Mouse (Mus musculus) liver, postnatal 0 days (tissue): ENCODE data around the gene Elmod2. TPM values are rescaled to one million over a fixed set of nuclear protein-coding genes. Genes with fewer than 3 reads are reported as not detected.
A peak's percentile ranks its signal among the peaks of the same experiment; 100 is the strongest.

ENCODE experiments used
- ATAC-seq: fragments of 200-750 bp; cut with Nextera tagmentation; 2 replicates; pipeline ENCODE4 v1.8.0; 2017; ENCODE audit warnings: mild to moderate bottlenecking, moderate library complexity
- DNase-seq: peaks from one replicate; pipeline ENCODE4 v3.0.0-alpha.2; 2016
- H3K27ac ChIP-seq: fragments of 300-500 bp; sonication (generic); 2 replicates; pipeline ENCODE4 v1.5.1; 2014; ENCODE audit warnings: antibody characterized with exemption, moderate library complexity, mild to moderate bottlenecking, low read depth
- H3K27me3 ChIP-seq: fragments of 300-500 bp; sonication (generic); 2 replicates; pipeline ENCODE4 v1.6.1; 2014; ENCODE audit warnings: low read length, control low read depth, mixed read lengths; ENCODE audit not compliant: insufficient read depth
- H3K36me3 ChIP-seq: fragments of 300-500 bp; sonication (generic); replicated peaks from 2 replicates; pipeline ENCODE4 v1.6.1; 2014; ENCODE audit warnings: mild to moderate bottlenecking, control low read depth, low read length, moderate library complexity, mixed read lengths; ENCODE audit not compliant: insufficient read depth
- H3K4me1 ChIP-seq: fragments of 300-500 bp; sonication (generic); 2 replicates; pipeline ENCODE4 v1.6.1; 2014; ENCODE audit warnings: antibody characterized with exemption, mild to moderate bottlenecking, control low read depth; ENCODE audit not compliant: insufficient read depth
- H3K4me2 ChIP-seq: fragments of 300-500 bp; sonication (generic); 2 replicates; pipeline ENCODE4 v1.6.1; 2014; ENCODE audit warnings: low read depth, mild to moderate bottlenecking, low read length, moderate library complexity, mixed read lengths
- H3K4me3 ChIP-seq: fragments of 300-500 bp; sonication (generic); 2 replicates; pipeline ENCODE4 v1.5.1; 2014; ENCODE audit warnings: low read depth, low read length
- H3K9ac ChIP-seq: fragments of 300-500 bp; sonication (generic); replicated peaks from 2 replicates; pipeline ENCODE4 v1.6.1; 2014; ENCODE audit warnings: mild to moderate bottlenecking, moderate library complexity
- H3K9me3 ChIP-seq: fragments of 300-500 bp; sonication (generic); 2 replicates; pipeline ENCODE4 v1.6.1; 2016; ENCODE audit warnings: mild to moderate bottlenecking, control low read depth, low read length, mixed read lengths
- CTCF ChIP-seq: sonication (generic); IDR thresholded peaks from 2 replicates; pipeline ENCODE4 v1.5.1; 2016; ENCODE audit warnings: antibody characterized with exemption, low read depth
- EP300 ChIP-seq: IDR thresholded peaks from 2 replicates; pipeline ENCODE4 v1.6.1; 2016; ENCODE audit warnings: antibody characterized with exemption, low read depth, mild to moderate bottlenecking
- WGBS: fragments of 180-500 bp; shearing (Covaris S2); extraction: QIAGEN DNeasy Blood & Tissue Kit; methylation state at CpG from one replicate; pipeline ENCODE4 v1.1.7; 2014; ENCODE audit not compliant: insufficient replicate concordance; 5-methylcytosine and 5-hydroxymethylcytosine counted together
- polyA plus RNA-seq: library from polyadenylated mRNA; unstranded; fragments of >200 nt; fragmentation: Nextera tagmentation; extraction: Ambion mirVana; gene quantifications from 2 replicates; pipeline ENCODE4 v1.2.1, GENCODE M21; 2015

The Elmod2 gene
- polyA plus RNA-seq, 1 experiment from 2014 or later = 4.0 TPM

DNA sequence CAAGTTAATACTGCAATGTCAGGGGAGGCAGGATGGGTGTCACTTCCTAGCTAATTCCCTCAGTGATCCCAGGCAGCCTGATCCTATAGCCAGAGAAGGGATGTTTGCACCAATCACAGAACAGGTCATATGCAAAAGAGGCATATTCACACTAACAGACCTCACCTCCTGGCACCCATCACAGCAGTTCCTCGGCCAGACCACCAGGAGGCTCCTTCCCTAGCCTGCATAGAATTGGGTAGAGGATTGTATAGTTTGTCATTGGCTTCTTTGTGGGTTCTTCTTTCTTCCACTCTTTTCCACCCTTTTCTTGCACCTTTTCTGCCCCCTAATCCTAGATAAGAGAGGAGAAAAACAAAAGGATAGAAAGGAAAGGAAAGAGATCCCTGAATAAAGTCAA lies 32.2 kb downstream of the Elmod2 start:
- Histone ChIP-seq H3K4me3 (no peak overlapping the region), H3K4me2 (no peak overlapping the region), H3K9ac (no peak overlapping the region), H3K27me3 (no peaks in the 10 kb centered on the region), H3K4me1 (no peaks in the 10 kb centered on the region), H3K9me3 (no peaks in the 10 kb centered on the region), H3K36me3 (no peaks in the 10 kb centered on the region), H3K27ac (no peak overlapping the region)
- TF ChIP-seq CTCF = peak; percentile 65
- no peak for TF ChIP-seq EP300
- WGBS = 52% methylated on average over 1 of the region's 1 CpGs
- no peak for DNase-seq
- no peak for ATAC-seq

DNA sequence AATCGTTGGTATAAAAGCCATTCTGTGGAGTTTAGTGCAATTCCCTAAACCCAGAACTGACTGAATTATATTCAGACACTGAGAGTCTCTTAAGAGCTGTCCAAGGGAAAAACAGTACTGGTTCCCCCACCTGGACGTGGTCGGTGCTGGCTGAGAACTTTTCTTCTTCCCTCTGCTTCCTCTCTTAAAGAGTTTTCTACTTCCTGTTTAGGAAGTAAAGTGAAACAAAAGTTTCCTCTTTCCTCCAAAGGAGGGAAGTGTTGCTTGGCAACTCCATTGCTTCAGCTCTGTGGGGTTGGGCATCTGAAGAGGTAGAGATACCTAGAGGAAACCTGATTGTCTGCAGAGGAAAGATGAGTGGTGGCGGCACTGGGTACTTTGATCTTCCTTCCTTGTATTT lies 34.9 kb downstream of the Elmod2 start:
- Histone ChIP-seq H3K9me3 (no peaks in the 10 kb centered on the region), H3K9ac (no peak overlapping the region), H3K4me1 (no peaks in the 10 kb centered on the region), H3K27ac (no peak overlapping the region), H3K4me2 (no peak overlapping the region), H3K4me3 (no peak overlapping the region), H3K36me3 (no peaks in the 10 kb centered on the region), H3K27me3 (no peaks in the 10 kb centered on the region)
- ATAC-seq (no peak), DNase-seq (no peak)
- WGBS = 49% methylated on average over 4 of the region's 4 CpGs
- TF ChIP-seq CTCF = no peak
- TF ChIP-seq EP300 = no peak

DNA sequence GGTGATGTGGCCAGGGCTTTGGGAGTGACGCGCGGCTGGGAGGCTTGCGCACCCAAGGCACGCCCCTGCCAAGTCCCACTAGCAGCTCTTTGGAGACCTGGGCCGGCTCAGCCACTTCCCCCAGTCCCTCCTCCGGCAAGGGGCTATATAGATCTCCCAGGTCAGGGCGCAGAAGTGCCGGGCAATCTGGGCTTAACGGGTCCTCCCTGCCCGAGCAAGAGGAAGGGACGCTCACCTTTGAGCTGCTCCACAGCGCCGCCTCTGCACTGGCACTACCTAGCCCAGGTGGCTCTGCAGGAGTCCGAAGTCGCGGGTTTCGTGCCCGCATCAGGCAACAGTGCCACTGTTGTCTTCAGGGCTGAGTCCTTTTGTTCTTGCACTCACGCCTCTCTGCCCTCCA lies 42.1 kb downstream of the Elmod2 start, which contains the start of gene Ucp1:
TSS of gene Ucp1 (plus strand) at position 177 of the 400 bp plus-strand sequence.
- Histone ChIP-seq H3K4me3 (no peak within 1 kb of the TSS), H3K27ac (no peak within 1 kb of the TSS), H3K9me3 (no peaks in the 10 kb centered on the region), H3K36me3 (no peaks in the 10 kb centered on the region), H3K9ac (no peak within 1 kb of the TSS), H3K4me1 (no peaks in the 10 kb centered on the region), H3K4me2 (no peak within 1 kb of the TSS), H3K27me3 (peaks cover 19% of the 10 kb centered on the region)
- no peak for DNase-seq
- no peak for ATAC-seq
- 5% methylated on average over 20 of the region's 20 CpGs for WGBS
- TF ChIP-seq EP300 (no peak), CTCF (no peak)

DNA sequence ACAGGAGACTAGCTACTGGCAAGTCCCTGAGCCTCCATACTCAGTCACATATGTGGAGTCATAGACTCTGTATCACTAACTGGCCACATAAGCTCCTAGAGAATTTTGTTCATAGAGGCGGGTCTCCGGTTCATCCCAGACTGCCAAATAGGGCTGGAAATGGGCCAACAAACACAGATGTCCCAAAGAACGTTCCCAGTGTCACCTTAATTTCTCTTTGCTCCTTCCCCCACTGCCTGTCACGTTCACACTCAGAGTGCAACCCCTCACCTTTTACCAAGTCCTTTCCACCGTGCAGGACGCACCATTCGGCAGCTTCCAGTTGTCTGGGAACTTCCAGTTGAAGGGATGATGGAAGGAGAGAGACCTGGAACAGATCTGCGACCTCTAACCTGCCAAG lies 46.9 kb downstream of the Elmod2 start:
- 74% methylated on average over 8 of the region's 8 CpGs for WGBS

DNA sequence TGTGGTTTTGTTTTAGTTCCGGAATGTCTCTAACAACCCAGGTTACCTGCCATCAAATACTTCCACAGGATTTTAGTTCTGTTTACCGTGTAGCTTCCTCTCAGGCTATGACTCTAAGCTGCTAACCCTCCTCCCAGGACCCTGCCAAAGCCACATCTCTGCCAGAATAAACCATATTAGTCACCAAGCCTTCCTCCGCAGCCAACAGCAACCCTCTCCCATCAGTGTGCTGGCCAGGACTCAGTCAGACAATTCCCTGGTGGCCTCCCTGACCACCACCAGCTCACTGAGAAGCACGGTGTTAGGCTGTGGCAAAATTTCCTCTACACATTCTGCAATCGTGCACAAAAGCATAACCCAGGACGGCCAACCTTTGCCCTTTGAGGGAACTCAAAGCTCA lies 53.9 kb downstream of the Elmod2 start:
- no peak overlapping the region for H3K4me2 ChIP-seq
- H3K27ac ChIP-seq = no peak overlapping the region
- H3K9me3 ChIP-seq = no peaks in the 10 kb centered on the region
- TF ChIP-seq CTCF (no peak), EP300 (no peak)
- H3K36me3 ChIP-seq = no peaks in the 10 kb centered on the region
- 71% methylated on average over 6 of the region's 6 CpGs for WGBS
- no peaks in the 10 kb centered on the region for H3K27me3 ChIP-seq
- H3K4me3 ChIP-seq = no peak overlapping the region
- ATAC-seq (no peak), DNase-seq (no peak)
- no peaks in the 10 kb centered on the region for H3K4me1 ChIP-seq
- H3K9ac ChIP-seq = no peak overlapping the region

More for the DNA sequence above, 46.9 kb downstream of the Elmod2 start:
- Histone ChIP-seq H3K4me2 (no peak overlapping the region), H3K36me3 (no peaks in the 10 kb centered on the region), H3K27me3 (peaks cover 13% of the 10 kb centered on the region), H3K4me1 (no peaks in the 10 kb centered on the region), H3K9me3 (no peaks in the 10 kb centered on the region), H3K9ac (no peak overlapping the region), H3K27ac (no peak overlapping the region), H3K4me3 (no peak overlapping the region)
- ATAC-seq = no peak
- TF ChIP-seq EP300 (no peak), CTCF (no peak)
- no peak for DNase-seq

DNA sequence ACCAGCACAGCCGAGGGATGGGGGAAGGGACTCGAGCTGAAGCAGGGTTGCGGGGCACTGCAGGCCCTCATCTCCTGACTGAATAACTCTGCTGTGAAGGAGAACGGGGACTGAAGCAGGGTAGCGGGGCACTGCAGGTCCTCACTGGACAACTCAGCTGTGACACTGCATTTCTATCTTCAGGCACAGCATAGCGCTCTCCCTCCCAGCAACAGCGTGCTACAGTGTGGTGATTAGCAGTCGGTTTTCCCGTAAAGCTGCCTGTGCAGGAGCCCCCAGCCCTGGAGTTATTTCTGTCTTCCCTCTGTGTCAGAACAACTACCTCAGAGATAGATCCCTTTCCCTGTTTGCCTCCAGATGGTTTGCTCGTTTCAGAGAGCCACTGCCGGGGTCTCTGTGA lies 57.8 kb downstream of the Elmod2 start:
- TF ChIP-seq CTCF = no peak
- TF ChIP-seq EP300 = no peak
- Histone ChIP-seq H3K4me2 (no peak overlapping the region), H3K9ac (no peak overlapping the region), H3K27me3 (no peaks in the 10 kb centered on the region), H3K4me3 (no peak overlapping the region), H3K9me3 (no peaks in the 10 kb centered on the region), H3K4me1 (no peaks in the 10 kb centered on the region), H3K36me3 (no peaks in the 10 kb centered on the region), H3K27ac (no peak overlapping the region)
- no peak for DNase-seq
- WGBS = 60% methylated on average over 11 of the region's 11 CpGs
- no peak for ATAC-seq

DNA sequence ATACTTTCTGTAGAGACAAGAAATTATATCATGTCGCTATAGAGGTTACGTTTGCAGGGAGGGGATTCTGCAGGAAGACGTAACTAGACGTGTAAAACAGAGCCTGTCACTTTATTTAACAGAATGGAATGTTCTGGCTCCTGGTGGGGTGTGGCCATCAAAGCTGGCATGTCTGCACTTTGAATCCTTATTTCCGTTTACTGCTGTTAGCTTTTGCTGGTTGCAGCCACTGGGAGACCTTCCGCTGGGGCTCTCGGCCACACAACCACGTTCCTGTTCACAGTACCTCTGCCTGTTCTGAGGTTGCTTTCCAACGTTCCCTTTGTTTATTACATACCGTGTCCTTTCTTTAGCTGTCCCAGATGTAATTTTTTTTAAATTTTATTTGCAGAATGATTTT lies 59.8 kb downstream of the Elmod2 start:
- no peak overlapping the region for H3K4me3 ChIP-seq
- no peak overlapping the region for H3K9ac ChIP-seq
- no peaks in the 10 kb centered on the region for H3K36me3 ChIP-seq
- no peak overlapping the region for H3K4me2 ChIP-seq
- DNase-seq (no peak), ATAC-seq (no peak)
- 77% methylated on average over 10 of the region's 10 CpGs for WGBS
- H3K4me1 ChIP-seq = no peaks in the 10 kb centered on the region
- H3K27me3 ChIP-seq = no peaks in the 10 kb centered on the region
- H3K9me3 ChIP-seq = no peaks in the 10 kb centered on the region
- TF ChIP-seq CTCF = no peak
- TF ChIP-seq EP300 = no peak
- H3K27ac ChIP-seq = no peak overlapping the region
